Mouse (Mus musculus) activated CD4-positive, CD25-positive, alpha-beta regulatory T cell (primary cell): ENCODE measurements around the gene Jsrp1. TPM values are rescaled to one million over a fixed set of nuclear protein-coding genes. Genes with fewer than 3 reads are reported as not detected.

Source experiments
- polyA plus RNA-seq, 2 experiments: library from polyadenylated mRNA; unstranded; fragments of 100-300 nt; shearing (Covaris generic); gene quantifications; one replicate each; pipeline ENCODE4 v1.2.1; 2017

The Jsrp1 gene
- polyA plus RNA-seq, result under 1 TPM in 1 of 2 experiments, not detected in 1; 0.53 TPM

GRCm38 (mm10) chr10:80813366-80813765 is at the start of gene Jsrp1:
Gene Jsrp1, minus strand, starts transcription at chr10:80813498.

GRCm38 (mm10) chr10:80854913-80855748 is 41.8 kb upstream of the Jsrp1 start, which contains the start of the genes Lsm7 and Sppl2b:
Gene Lsm7, minus strand, starts transcription at chr10:80855209.
Gene Sppl2b, plus strand, starts transcription at chr10:80855275.

GRCm38 (mm10) chr10:80843931-80844547 is 30.7 kb upstream of the Jsrp1 start, which contains the start of gene Lingo3:
Gene Lingo3, minus strand, starts transcription at chr10:80844039.

GRCm38 (mm10) chr10:80826151-80827062 is 13.1 kb upstream of the Jsrp1 start, which contains the start of gene Oaz1:
Gene Oaz1, plus strand, starts transcription at chr10:80826656.

GRCm38 (mm10) chr10:80804916-80805315 is 8.4 kb downstream of the Jsrp1 start, which contains the start of gene Amh:
Gene Amh, plus strand, starts transcription at chr10:80805243.

GRCm38 (mm10) chr10:80798150-80799006 is 14.9 kb downstream of the Jsrp1 start, which contains the start of the genes Sf3a2 and Plekhj1:
Gene Sf3a2, plus strand, starts transcription at chr10:80798198.
Gene Plekhj1, minus strand, starts transcription at chr10:80798626.

Other genes starting within 250 kb of the Jsrp1 start
- gene Klf16, start 236.2 kb downstream of the Jsrp1 start, polyA plus RNA-seq, result 10 to 100 TPM in 1 of 2 experiments, 1 to 10 TPM in 1; 7.3 to 11.4 TPM
- gene Abhd17a, start 223.2 kb downstream of the Jsrp1 start, polyA plus RNA-seq, result 100 to 1,000 TPM; 169 to 195 TPM
- gene Scamp4, start 210.6 kb downstream of the Jsrp1 start, polyA plus RNA-seq, result 100 to 1,000 TPM in 1 of 2 experiments, 10 to 100 TPM in 1; 96.4 to 124 TPM
- gene Adat3, start 210.6 kb downstream of the Jsrp1 start, polyA plus RNA-seq, result 1 to 10 TPM; 4.7 to 6.4 TPM
- gene Gm49322, start 207.5 kb downstream of the Jsrp1 start, polyA plus RNA-seq, result 10 to 100 TPM in 1 of 2 experiments, 1 to 10 TPM in 1; 6.5 to 15.3 TPM
- gene Csnk1g2, start 190.7 kb downstream of the Jsrp1 start, polyA plus RNA-seq, result 100 to 1,000 TPM; 228 to 252 TPM
- 10 to 100 TPM; 20.1 to 27.7 TPM for gene Btbd2, start 156.4 kb downstream of the Jsrp1 start, polyA plus RNA-seq
- 100 to 1,000 TPM; 110 to 242 TPM for gene Mknk2, start 135.4 kb downstream of the Jsrp1 start, polyA plus RNA-seq
- gene Mob3a, start 111.5 kb downstream of the Jsrp1 start, polyA plus RNA-seq, result 100 to 1,000 TPM; 213 to 321 TPM
- gene Izumo4, start 111.3 kb downstream of the Jsrp1 start, polyA plus RNA-seq, result 100 to 1,000 TPM; 121 to 131 TPM
- gene Ap3d1, start 71.2 kb downstream of the Jsrp1 start, polyA plus RNA-seq, result 10 to 100 TPM; 38.5 to 75.7 TPM
- 10 to 100 TPM; 14.8 to 15.7 TPM for gene Dot1l, start 58.3 kb downstream of the Jsrp1 start, polyA plus RNA-seq
- 10 to 100 TPM; 64.0 to 79.5 TPM for gene Sf3a2, start 15.3 kb downstream of the Jsrp1 start, polyA plus RNA-seq
- 100 to 1,000 TPM; 224 to 242 TPM for gene Plekhj1, start 14.9 kb downstream of the Jsrp1 start, polyA plus RNA-seq
- not detected for gene Amh, start 8.3 kb downstream of the Jsrp1 start, polyA plus RNA-seq
- gene Oaz1, start 13.2 kb upstream of the Jsrp1 start, polyA plus RNA-seq, result 1,000 to 10,000 TPM; 2,247 to 2,345 TPM
- gene Lingo3, start 30.5 kb upstream of the Jsrp1 start, polyA plus RNA-seq, result under 1 TPM in 1 of 2 experiments, not detected in 1; 0.21 TPM
- 100 to 1,000 TPM; 151 to 243 TPM for gene Lsm7, start 41.7 kb upstream of the Jsrp1 start, polyA plus RNA-seq
- 10 to 100 TPM; 20.9 to 29.3 TPM for gene Sppl2b, start 41.8 kb upstream of the Jsrp1 start, polyA plus RNA-seq
- under 1 TPM in 1 of 2 experiments, not detected in 1; 0.05 TPM for gene Tmprss9, start 58.4 kb upstream of the Jsrp1 start, polyA plus RNA-seq
- 100 to 1,000 TPM; 213 to 220 TPM for gene Timm13, start 87.5 kb upstream of the Jsrp1 start, polyA plus RNA-seq
- 10 to 100 TPM in 1 of 2 experiments, 1 to 10 TPM in 1; 7.6 to 12.9 TPM for gene Lmnb2, start 104.7 kb upstream of the Jsrp1 start, polyA plus RNA-seq
- gene Gadd45b, start 116.6 kb upstream of the Jsrp1 start, polyA plus RNA-seq, result 10 to 100 TPM; 40.6 to 80.6 TPM
- under 1 TPM in 1 of 2 experiments, not detected in 1; 0.28 TPM for gene Gng7, start 201.4 kb upstream of the Jsrp1 start, polyA plus RNA-seq
- gene Diras1, start 212.2 kb upstream of the Jsrp1 start, polyA plus RNA-seq, result under 1 TPM in 1 of 2 experiments, not detected in 1; 0.54 TPM
- 10 to 100 TPM; 13.9 to 14.7 TPM for gene Slc39a3, start 223.9 kb upstream of the Jsrp1 start, polyA plus RNA-seq
- gene Sgta, start 246.7 kb upstream of the Jsrp1 start, polyA plus RNA-seq, result 10 to 100 TPM; 79.3 to 94.4 TPM